Mouse (Mus musculus) heart, embryonic 11.5 days (tissue): ENCODE measurements at regions not wholly inside any gene's neighbourhood (a gene's known extent, or its start where the extent isn't known, plus 50 kb on each side); places are given as distances from the start of the nearest gene placed in this dataset.

Experiments used
- ATAC-seq: fragments of 200-750 bp; cut with Nextera tagmentation; replicated peaks from 2 replicates; pipeline ENCODE4 v1.8.0; 2017; ENCODE audit warnings: moderate library complexity; ENCODE audit not compliant: insufficient number of reproducible peaks, low FRiP score, low TSS enrichment
- H3K27ac ChIP-seq: fragments of 300-500 bp; sonication (generic); 2 replicates; pipeline ENCODE4 v1.5.1; 2014; ENCODE audit warnings: mild to moderate bottlenecking, low read depth, low read length
- H3K27me3 ChIP-seq: fragments of 300-500 bp; sonication (generic); 2 replicates; pipeline ENCODE4 v1.6.1; 2014; ENCODE audit warnings: mild to moderate bottlenecking, low read length, mixed read lengths; ENCODE audit not compliant: control insufficient read depth, insufficient read depth
- H3K36me3 ChIP-seq: fragments of 300-500 bp; sonication (generic); 2 replicates; pipeline ENCODE4 v1.6.1; 2014; ENCODE audit warnings: mild to moderate bottlenecking, low read length, moderate library complexity, mixed read lengths; ENCODE audit not compliant: control insufficient read depth, insufficient read depth
- H3K4me1 ChIP-seq: fragments of 300-500 bp; sonication (generic); 2 replicates; pipeline ENCODE4 v1.6.1; 2014; ENCODE audit warnings: low read length; ENCODE audit not compliant: control insufficient read depth, insufficient read depth
- H3K4me2 ChIP-seq: fragments of 300-500 bp; sonication (generic); 2 replicates; pipeline ENCODE4 v1.6.1; 2014; ENCODE audit warnings: mild to moderate bottlenecking, moderate library complexity
- H3K4me3 ChIP-seq: fragments of 300-500 bp; sonication (generic); 2 replicates; pipeline ENCODE4 v1.5.1; 2014; ENCODE audit warnings: low read depth, low read length
- H3K9ac ChIP-seq: fragments of 300-500 bp; sonication (generic); 2 replicates; pipeline ENCODE4 v1.6.1; 2014; ENCODE audit warnings: mild to moderate bottlenecking, low read depth, low read length, moderate library complexity
- H3K9me3 ChIP-seq: fragments of 300-500 bp; sonication (generic); replicated peaks from 2 replicates; pipeline ENCODE4 v1.6.1; 2016; ENCODE audit warnings: low read length; ENCODE audit not compliant: control insufficient read depth
- WGBS: fragments of 180-500 bp; shearing (Covaris S2); extraction: QIAGEN DNeasy Blood & Tissue Kit; methylation state at CpG from one replicate; pipeline ENCODE4 v1.1.7; 2014; ENCODE audit not compliant: insufficient replicate concordance; 5-methylcytosine and 5-hydroxymethylcytosine counted together

GRCm38 (mm10) chr13:31339901-31340300, 216.0 kb upstream of the Foxq1 start:
- no peak overlapping the region for H3K4me3 ChIP-seq
- no peak overlapping the region for H3K9ac ChIP-seq
- H3K4me1 ChIP-seq = no peaks in the 10 kb centered on the region
- ATAC-seq = no peak
- WGBS = 71% methylated on average over 2 of the region's 2 CpGs
- peaks cover 10% of the 10 kb centered on the region for H3K27me3 ChIP-seq
- no peaks in the 10 kb centered on the region for H3K36me3 ChIP-seq
- no peak overlapping the region for H3K27ac ChIP-seq
- no peak overlapping the region for H3K4me2 ChIP-seq
- H3K9me3 ChIP-seq = no peaks in the 10 kb centered on the region

- Histone ChIP-seq H3K9me3 (no peaks in the 10 kb centered on the region), H3K4me1 (no peaks in the 10 kb centered on the region), H3K9ac (no peak overlapping the region), H3K27me3 (peaks cover 10% of the 10 kb centered on the region), H3K36me3 (no peaks in the 10 kb centered on the region), H3K27ac (no peak overlapping the region), H3K4me3 (no peak overlapping the region), H3K4me2 (no peak overlapping the region)
- WGBS = 67% methylated on average over 7 of the region's 7 CpGs
- no peak for ATAC-seq
Measured at GRCm38 (mm10) chr13:31340363-31340948, 215.5 kb upstream of the Foxq1 start.

- 75% methylated on average over 15 of the region's 15 CpGs for WGBS
- H3K4me3 ChIP-seq = no peak overlapping the region
- H3K4me1 ChIP-seq = no peaks in the 10 kb centered on the region
- H3K36me3 ChIP-seq = no peaks in the 10 kb centered on the region
- ATAC-seq = no peak
- H3K27ac ChIP-seq = no peak overlapping the region
- no peak overlapping the region for H3K4me2 ChIP-seq
- H3K9me3 ChIP-seq = no peaks in the 10 kb centered on the region
- peaks cover 7% of the 10 kb centered on the region for H3K27me3 ChIP-seq
- no peak overlapping the region for H3K9ac ChIP-seq
Measured at GRCm38 (mm10) chr13:31341282-31342100, 214.4 kb upstream of the Foxq1 start.

- 71% methylated on average over 1 of the region's 1 CpGs for WGBS
- H3K9ac ChIP-seq = no peak overlapping the region
- H3K4me3 ChIP-seq = no peak overlapping the region
- H3K9me3 ChIP-seq = no peaks in the 10 kb centered on the region
- peaks cover 1% of the 10 kb centered on the region; the same call in 1 of the 2 replicates for H3K27me3 ChIP-seq
- H3K27ac ChIP-seq = no peak overlapping the region
- no peaks in the 10 kb centered on the region for H3K36me3 ChIP-seq
- no peak overlapping the region for H3K4me2 ChIP-seq
- 0 out of 2 replicates have a peak, but pooled peaks cover 4% of the 10 kb centered on the region for H3K4me1 ChIP-seq
- no peak for ATAC-seq
Measured at GRCm38 (mm10) chr13:31346205-31346604, 209.7 kb upstream of the Foxq1 start.

- 0 out of 2 replicates have a peak, but pooled peaks cover 4% of the 10 kb centered on the region for H3K4me1 ChIP-seq
- no peak overlapping the region for H3K4me2 ChIP-seq
- no peak overlapping the region for H3K9ac ChIP-seq
- no peaks in the 10 kb centered on the region for H3K27me3 ChIP-seq
- no peak overlapping the region for H3K27ac ChIP-seq
- no peak for ATAC-seq
- H3K9me3 ChIP-seq = no peaks in the 10 kb centered on the region
- 56% methylated on average over 2 of the region's 2 CpGs for WGBS
- no peak overlapping the region for H3K4me3 ChIP-seq
- no peaks in the 10 kb centered on the region for H3K36me3 ChIP-seq
Measured at GRCm38 (mm10) chr13:31347000-31347399, 208.9 kb upstream of the Foxq1 start.

GRCm38 (mm10) chr13:31349671-31350070, 206.3 kb upstream of the Foxq1 start:
- Histone ChIP-seq H3K9ac (no peak overlapping the region), H3K4me3 (no peak overlapping the region), H3K27me3 (no peaks in the 10 kb centered on the region), H3K4me2 (no peak overlapping the region), H3K27ac (no peak overlapping the region), H3K36me3 (no peaks in the 10 kb centered on the region), H3K4me1 (0 out of 2 replicates have a peak, but pooled peaks cover 4% of the 10 kb centered on the region), H3K9me3 (no peaks in the 10 kb centered on the region)
- 72% methylated on average over 2 of the region's 2 CpGs for WGBS
- no peak for ATAC-seq

- Histone ChIP-seq H3K4me3 (no peak overlapping the region), H3K4me2 (no peak overlapping the region), H3K9me3 (no peaks in the 10 kb centered on the region), H3K27ac (no peak overlapping the region), H3K36me3 (no peaks in the 10 kb centered on the region), H3K9ac (no peak overlapping the region), H3K4me1 (0 out of 2 replicates have a peak, but pooled peaks cover 4% of the 10 kb centered on the region), H3K27me3 (no peaks in the 10 kb centered on the region)
- ATAC-seq = no peak
Measured at GRCm38 (mm10) chr13:31351481-31351880, 204.5 kb upstream of the Foxq1 start.

GRCm38 (mm10) chr13:31352825-31353224, 203.1 kb upstream of the Foxq1 start:
- no peaks in the 10 kb centered on the region for H3K36me3 ChIP-seq
- no peak overlapping the region for H3K27ac ChIP-seq

More at GRCm38 (mm10) chr13:31352825-31353224, 203.1 kb upstream of the Foxq1 start:
- H3K27me3 ChIP-seq = no peaks in the 10 kb centered on the region
- no peak for ATAC-seq
- no peak overlapping the region for H3K4me2 ChIP-seq
- 73% methylated on average over 5 of the region's 5 CpGs for WGBS
- no peak overlapping the region for H3K9ac ChIP-seq
- H3K9me3 ChIP-seq = no peaks in the 10 kb centered on the region
- H3K4me3 ChIP-seq = no peak overlapping the region
- 0 out of 2 replicates have a peak, but pooled peaks cover 4% of the 10 kb centered on the region for H3K4me1 ChIP-seq
